Mouse (Mus musculus) liver, adult 2 months (tissue): ENCODE data around the gene Mb21d2. TPM values are rescaled to one million over a fixed set of nuclear protein-coding genes. Genes with fewer than 3 reads are reported as not detected.
A peak's percentile ranks its signal among the peaks of the same experiment; 100 is the strongest.

Experiments
- DNase-seq: peaks from one replicate; pipeline ENCODE4 v3.0.0-alpha.2; 2011; ENCODE audit warnings: low read depth, low spot score; ENCODE audit errors: extremely low read depth
- H3K27ac ChIP-seq: fragments of 200-500 bp; replicated peaks from 2 replicates; pipeline ENCODE4 v1.5.1; 2012; ENCODE audit warnings: low read depth, mild to moderate bottlenecking, control low read depth, inconsistent platforms, low read length; ENCODE audit not compliant: insufficient read depth
- H3K27me3 ChIP-seq: fragments of 200-500 bp; 2 replicates; pipeline ENCODE4 v1.6.1; 2012; ENCODE audit warnings: mild to moderate bottlenecking, moderate library complexity, low read length, inconsistent platforms; ENCODE audit not compliant: control insufficient read depth, insufficient read depth
- H3K36me3 ChIP-seq: fragments of 200-500 bp; 2 replicates; pipeline ENCODE4 v1.6.1; 2012; ENCODE audit warnings: low read length, inconsistent platforms; ENCODE audit not compliant: control insufficient read depth, insufficient read depth
- H3K4me1 ChIP-seq: fragments of 200-500 bp; 2 replicates; pipeline ENCODE4 v1.6.1; 2011; ENCODE audit warnings: low read length; ENCODE audit not compliant: control insufficient read depth, insufficient read depth
- H3K4me3 ChIP-seq: fragments of 200-500 bp; 2 replicates; pipeline ENCODE4 v1.5.1; 2011; ENCODE audit warnings: low read depth, mild to moderate bottlenecking, control low read depth, low read length, moderate library complexity; ENCODE audit not compliant: insufficient read depth
- H3K79me2 ChIP-seq: fragments of 200-500 bp; 2 replicates; pipeline ENCODE4 v1.6.1; 2012; ENCODE audit warnings: inconsistent platforms, mild to moderate bottlenecking, low read length, moderate library complexity; ENCODE audit not compliant: control insufficient read depth, insufficient read depth
- H3K9ac ChIP-seq: fragments of 200-500 bp; 2 replicates; pipeline ENCODE4 v1.6.1; 2012; ENCODE audit warnings: low read depth, mild to moderate bottlenecking, control low read depth, inconsistent platforms, low read length
- CTCF ChIP-seq: fragments of 200-500 bp; IDR thresholded peaks from 2 replicates; pipeline ENCODE4 v1.5.1; 2011; ENCODE audit warnings: low read depth, low read length, control low read depth
- POLR2A ChIP-seq: fragments of 200-500 bp; IDR thresholded peaks from 2 replicates; pipeline ENCODE4 v1.6.1; 2011; ENCODE audit warnings: low read length, control low read depth; ENCODE audit not compliant: insufficient read depth; ENCODE audit errors: extremely low read depth
- WGBS: fragments of 180-500 bp; shearing (Covaris S2); methylation state at CpG from one replicate; pipeline ENCODE4 v1.1.7; 2018; 5-methylcytosine and 5-hydroxymethylcytosine counted together
- polyA plus RNA-seq: library from polyadenylated mRNA; depleted of rRNA; stranded (reverse); fragments of >200 nt; gene quantifications from 2 replicates; pipeline ENCODE4 v1.2.3, GENCODE M21; 2012
- total RNA-seq: library from RNA; depleted of rRNA; stranded (reverse); fragments of >200 nt; gene quantifications from 2 replicates; pipeline ENCODE4 v1.2.3, GENCODE M21; 2014

The Mb21d2 gene
- total and polyA plus RNA-seq, 2 experiments: 8.6 to 14.1 TPM

GRCm38 (mm10) chr16:28838016-28838415, 91.5 kb downstream of the Mb21d2 start:
- Histone ChIP-seq H3K27me3 (no peaks in the 10 kb centered on the region), H3K9ac (no peak overlapping the region), H3K36me3 (no peaks in the 10 kb centered on the region), H3K4me1 (no peaks in the 10 kb centered on the region), H3K79me2 (peaks cover 38% of the 10 kb centered on the region), H3K27ac (no peak overlapping the region), H3K4me3 (no peak overlapping the region)
- peak; percentile 36 for DNase-seq
- TF ChIP-seq POLR2A: no peak
- TF ChIP-seq CTCF: peak; percentile 62
- 18% methylated on average over 12 of the region's 12 CpGs for WGBS

GRCm38 (mm10) chr16:28832085-28832635, 97.3 kb downstream of the Mb21d2 start:
- Histone ChIP-seq H3K4me3 (no peak overlapping the region), H3K4me1 (peaks cover 2% of the 10 kb centered on the region; the same call in 1 of the 2 replicates), H3K27ac (no peak overlapping the region), H3K36me3 (peaks cover 16% of the 10 kb centered on the region), H3K79me2 (peaks cover 25% of the 10 kb centered on the region), H3K9ac (no peak overlapping the region), H3K27me3 (no peaks in the 10 kb centered on the region)
- TF ChIP-seq POLR2A: no peak
- no peak for TF ChIP-seq CTCF
- 77% methylated on average over 12 of the region's 12 CpGs for WGBS
- DNase-seq: no peak

GRCm38 (mm10) chr16:28829263-28829955, 100.1 kb downstream of the Mb21d2 start:
- Histone ChIP-seq H3K4me1 (peaks cover 2% of the 10 kb centered on the region; the same call in 1 of the 2 replicates), H3K36me3 (peaks cover 21% of the 10 kb centered on the region), H3K4me3 (no peak overlapping the region), H3K27ac (no peak overlapping the region), H3K27me3 (no peaks in the 10 kb centered on the region), H3K79me2 (peaks cover 7% of the 10 kb centered on the region; the same call in 1 of the 2 replicates), H3K9ac (no peak overlapping the region)
- TF ChIP-seq POLR2A: no peak
- 47% methylated on average over 10 of the region's 10 CpGs for WGBS
- peak; percentile 87 for DNase-seq

GRCm38 (mm10) chr16:28824781-28825180, 104.7 kb downstream of the Mb21d2 start:
- DNase-seq: no peak
- Histone ChIP-seq H3K79me2 (no peaks in the 10 kb centered on the region), H3K27me3 (no peaks in the 10 kb centered on the region), H3K4me3 (no peak overlapping the region), H3K9ac (no peak overlapping the region), H3K27ac (no peak overlapping the region), H3K36me3 (peaks cover 21% of the 10 kb centered on the region), H3K4me1 (no peaks in the 10 kb centered on the region)
- TF ChIP-seq POLR2A (no peak), CTCF (no peak)
- WGBS: 98% methylated on average over 8 of the region's 8 CpGs

GRCm38 (mm10) chr16:28821774-28822173, 107.7 kb downstream of the Mb21d2 start:
- H3K27me3 ChIP-seq: no peaks in the 10 kb centered on the region

GRCm38 (mm10) chr16:28818749-28819285, 110.7 kb downstream of the Mb21d2 start:
- H3K4me3 ChIP-seq: no peak overlapping the region
- H3K4me1 ChIP-seq: no peaks in the 10 kb centered on the region
- 58% methylated on average over 5 of the region's 5 CpGs for WGBS
- no peak overlapping the region for H3K27ac ChIP-seq
- no peaks in the 10 kb centered on the region for H3K79me2 ChIP-seq
- no peak for TF ChIP-seq POLR2A
- no peak for TF ChIP-seq CTCF
- DNase-seq: no peak
- H3K9ac ChIP-seq: no peak overlapping the region
- H3K27me3 ChIP-seq: no peaks in the 10 kb centered on the region
- no peaks in the 10 kb centered on the region for H3K36me3 ChIP-seq

More at GRCm38 (mm10) chr16:28821774-28822173, 107.7 kb downstream of the Mb21d2 start:
- H3K36me3 ChIP-seq: peaks cover 4% of the 10 kb centered on the region; the same call in 1 of the 2 replicates
- WGBS: 79% methylated on average over 6 of the region's 6 CpGs
- H3K9ac ChIP-seq: no peak overlapping the region
- no peak for DNase-seq
- no peaks in the 10 kb centered on the region for H3K79me2 ChIP-seq
- no peak overlapping the region for H3K4me3 ChIP-seq
- no peaks in the 10 kb centered on the region for H3K4me1 ChIP-seq
- no peak overlapping the region for H3K27ac ChIP-seq
- TF ChIP-seq CTCF (no peak), POLR2A (no peak)
